Mouse (Mus musculus) lung, postnatal 10 days (tissue): Measurements from ENCODE around the gene Gm3435.
"Not testable (repeated sequence)": the region's sequence is repeated elsewhere in the genome, so short reads cannot be mapped to it uniquely, and the experiment has no call there.

Source experiments
- DNase-seq: peaks from one replicate; pipeline ENCODE4 v3.0.0; 2021

Gene Gm3435

DNA sequence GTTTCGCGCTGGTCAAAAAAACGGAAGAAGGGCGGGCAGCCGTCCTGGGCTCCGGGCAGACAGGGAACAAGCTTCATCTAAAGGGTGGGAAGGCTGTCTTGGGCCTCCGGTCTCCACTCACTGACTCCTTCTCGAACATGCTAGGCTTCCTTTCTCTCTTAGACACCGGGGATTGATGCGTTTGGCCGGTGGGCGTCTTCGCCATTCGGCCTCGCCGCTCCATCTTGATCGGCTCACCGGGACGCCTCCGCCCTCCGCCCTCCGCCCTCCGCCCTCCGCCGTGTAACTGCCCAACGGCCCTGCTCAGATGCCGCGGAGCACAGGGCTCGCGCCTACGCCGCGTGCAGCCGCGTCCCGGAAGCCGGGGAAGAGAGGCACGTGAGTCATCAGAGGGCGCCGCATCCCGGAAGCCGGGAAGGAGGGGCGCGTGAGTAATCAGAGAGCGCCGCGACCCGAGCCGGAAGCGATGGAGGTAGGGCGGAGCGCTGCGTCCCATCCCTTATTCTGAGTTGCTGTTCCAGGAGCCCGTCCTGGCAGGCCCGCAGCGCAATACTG, 31.3 kb downstream of the Gm3435 start, which contains the start of the genes Ermard, Tcte3 and Gm3448:
Gene Ermard, plus strand, starts transcription at position 34 of the 555 bp plus-strand sequence.
Gene Tcte3, minus strand, starts transcription at position 314 of the 555 bp plus-strand sequence.
Gene Gm3448, minus strand, starts transcription at position 363 of the 555 bp plus-strand sequence.
- DNase-seq = peak; percentile 31

DNA sequence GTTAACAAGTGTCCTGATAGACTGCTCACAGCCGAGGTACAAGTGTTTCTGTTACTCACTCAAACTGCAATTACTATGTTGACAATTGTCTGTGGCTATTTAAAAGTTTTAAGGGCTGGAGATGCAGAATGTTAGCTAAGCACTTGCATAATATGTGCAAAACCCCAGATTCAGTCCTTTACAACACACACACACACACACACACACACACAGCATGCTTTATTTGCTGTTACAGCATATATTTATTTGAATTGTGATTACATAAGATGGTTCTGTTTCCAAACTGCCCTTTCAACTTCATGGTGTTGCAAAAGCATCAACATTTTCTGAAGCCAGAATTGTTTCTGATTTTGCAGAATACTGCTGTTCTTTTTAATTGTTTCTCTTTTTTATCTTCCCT, 40.4 kb downstream of the Gm3435 start:
- DNase-seq = not testable (repeated sequence)

DNA sequence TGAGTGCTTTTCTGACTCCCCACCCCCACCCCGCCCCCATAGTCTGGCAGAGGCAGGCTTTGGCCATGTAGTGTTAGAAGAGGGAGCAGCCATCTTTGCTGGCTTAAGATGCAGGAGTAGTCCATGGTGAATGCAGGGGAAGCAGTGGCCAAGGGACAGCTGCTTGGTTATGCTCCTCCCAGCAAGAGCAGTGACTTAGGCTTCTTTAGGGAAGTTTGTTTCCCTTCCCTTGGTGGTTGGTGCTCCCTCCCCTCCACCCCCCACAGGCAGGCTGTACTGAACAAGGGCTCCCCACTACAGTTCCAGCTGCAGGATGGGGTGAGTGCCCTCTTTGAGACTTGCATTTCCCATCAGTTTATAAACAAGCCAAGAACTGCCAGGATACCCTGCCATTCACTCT, 42.8 kb downstream of the Gm3435 start:
- DNase-seq = peak; percentile 3

DNA sequence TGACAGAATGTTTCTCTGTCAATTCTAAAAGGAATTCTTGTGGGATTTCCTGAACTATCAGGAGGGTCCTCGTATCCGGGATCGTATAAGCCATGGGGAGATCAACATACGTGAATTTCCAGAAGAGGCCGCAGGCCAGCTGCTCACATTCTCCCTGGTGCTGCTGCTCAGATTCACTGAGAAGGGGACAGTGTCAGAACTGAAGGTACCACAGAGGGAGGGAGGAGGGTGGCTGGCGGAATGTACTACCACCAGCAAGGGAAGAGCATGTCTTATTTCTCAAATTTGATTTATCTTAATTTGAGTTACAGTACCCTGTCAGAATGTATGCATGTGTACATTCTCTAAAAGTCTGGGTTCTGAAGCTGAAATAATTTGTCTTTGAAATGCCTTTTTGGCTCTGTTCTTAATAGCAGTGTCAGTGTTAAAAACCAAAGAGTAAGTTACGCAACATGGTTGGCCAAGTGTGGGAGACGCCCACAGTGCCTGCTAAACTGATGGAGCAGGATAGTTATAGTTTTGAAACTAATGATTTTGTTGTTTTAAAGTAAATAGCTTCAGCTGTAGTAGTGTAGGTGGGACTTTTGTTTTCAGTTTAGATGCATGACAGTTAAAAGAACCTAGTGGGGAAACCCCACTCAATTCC, 43.3 kb downstream of the Gm3435 start:
- peak; percentile 1 for DNase-seq

DNA sequence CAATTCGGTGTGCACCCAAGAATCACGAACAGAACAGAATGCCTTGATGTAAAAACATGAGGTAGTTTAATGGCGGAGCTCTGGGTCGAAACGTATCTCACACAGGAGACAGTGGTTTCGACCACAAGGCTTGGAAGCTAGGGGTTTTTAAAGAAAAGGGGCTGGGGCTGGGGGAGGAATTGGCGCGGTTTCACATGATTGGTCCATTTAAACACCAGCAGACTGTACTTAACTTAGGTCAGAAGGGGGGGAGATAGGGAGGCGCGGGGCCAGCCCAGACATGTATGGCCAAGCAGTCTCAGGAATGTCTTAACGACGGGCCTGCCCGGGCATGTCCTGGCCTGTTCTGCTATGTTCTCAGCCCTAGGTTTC, 43.8 kb downstream of the Gm3435 start:
- peak; percentile 1 for DNase-seq

DNA sequence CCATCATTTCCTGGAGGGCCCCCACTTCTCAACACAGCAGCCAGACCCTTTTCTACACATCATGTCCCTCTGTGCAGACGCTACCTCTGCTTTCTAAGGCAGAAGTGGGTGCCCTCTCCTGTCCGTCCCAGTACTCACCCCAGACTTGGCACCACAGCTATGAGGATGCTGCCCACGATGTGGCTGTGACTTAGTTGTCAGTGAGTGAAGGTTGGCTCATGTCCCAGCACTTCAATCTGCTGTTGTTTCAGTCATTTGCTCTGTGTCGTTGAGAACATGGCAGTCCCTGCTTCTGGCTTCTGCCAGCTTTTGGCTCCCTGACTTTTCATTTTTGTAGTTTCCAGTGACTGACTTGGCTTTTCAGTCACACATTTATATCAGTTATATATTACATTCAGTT, 45.9 kb downstream of the Gm3435 start:
- DNase-seq = peak; percentile 11

DNA sequence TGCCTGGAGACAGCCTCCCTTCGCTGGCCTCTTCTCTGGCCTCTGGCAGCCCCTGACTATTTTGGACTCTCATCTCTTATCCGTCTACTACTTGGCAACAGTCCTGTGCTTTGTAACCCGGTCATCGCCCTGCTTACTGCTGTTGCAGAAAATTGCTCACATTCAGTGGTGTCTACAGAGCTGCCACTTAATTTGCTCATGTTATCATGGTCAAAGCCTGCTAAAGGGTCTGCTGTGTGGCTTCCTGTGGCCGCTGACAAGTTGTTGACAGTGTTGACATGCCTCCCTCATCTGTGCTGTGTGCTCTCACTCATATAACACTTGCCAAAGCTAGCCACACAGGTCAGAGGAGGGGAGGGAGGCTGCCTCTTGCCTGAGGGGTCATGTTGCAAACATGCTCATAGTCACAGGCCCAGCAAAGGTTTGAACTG, 48.2 kb downstream of the Gm3435 start:
- peak; percentile 59 for DNase-seq

DNA sequence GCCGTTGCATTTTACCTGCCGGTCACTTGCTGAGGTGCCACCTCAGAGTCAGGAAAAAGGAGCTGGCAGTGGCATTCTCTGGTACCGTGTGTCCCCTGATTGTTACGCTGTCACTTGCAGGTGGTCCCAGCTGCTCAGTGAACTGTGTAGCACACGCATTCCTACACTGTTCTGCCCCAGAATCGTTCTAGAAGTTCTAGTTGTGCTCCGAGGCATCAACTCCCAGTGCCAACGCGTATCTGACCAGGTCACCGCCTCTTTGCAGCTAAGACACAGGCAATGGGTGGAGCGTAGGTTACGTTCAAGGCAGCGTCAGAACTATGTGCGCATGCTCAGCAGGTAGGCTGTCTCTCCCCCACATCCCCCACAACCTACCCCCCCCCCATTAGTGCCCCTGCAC, 49.7 kb downstream of the Gm3435 start:
- DNase-seq = peak; percentile 1

DNA sequence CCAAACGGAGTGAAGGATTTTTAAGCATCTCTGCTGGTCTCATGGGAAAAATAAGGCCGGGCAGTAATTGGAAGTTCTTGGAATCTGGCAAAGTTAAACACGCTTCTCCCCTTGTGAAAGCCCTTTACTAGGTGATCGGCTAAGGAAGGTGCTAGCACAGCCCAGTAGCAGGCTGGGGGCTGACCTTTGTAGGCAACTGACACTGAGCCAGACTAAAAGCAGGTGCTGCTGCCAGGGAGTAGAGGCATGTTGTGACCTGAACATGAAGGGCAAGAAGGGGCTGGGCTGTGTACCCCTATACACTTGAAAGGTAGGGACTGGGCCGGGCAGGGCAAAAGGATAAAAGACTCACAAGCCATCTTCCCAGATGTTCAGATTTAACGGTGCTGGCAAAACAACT, 50.4 kb downstream of the Gm3435 start:
- DNase-seq = peak; percentile 0

DNA sequence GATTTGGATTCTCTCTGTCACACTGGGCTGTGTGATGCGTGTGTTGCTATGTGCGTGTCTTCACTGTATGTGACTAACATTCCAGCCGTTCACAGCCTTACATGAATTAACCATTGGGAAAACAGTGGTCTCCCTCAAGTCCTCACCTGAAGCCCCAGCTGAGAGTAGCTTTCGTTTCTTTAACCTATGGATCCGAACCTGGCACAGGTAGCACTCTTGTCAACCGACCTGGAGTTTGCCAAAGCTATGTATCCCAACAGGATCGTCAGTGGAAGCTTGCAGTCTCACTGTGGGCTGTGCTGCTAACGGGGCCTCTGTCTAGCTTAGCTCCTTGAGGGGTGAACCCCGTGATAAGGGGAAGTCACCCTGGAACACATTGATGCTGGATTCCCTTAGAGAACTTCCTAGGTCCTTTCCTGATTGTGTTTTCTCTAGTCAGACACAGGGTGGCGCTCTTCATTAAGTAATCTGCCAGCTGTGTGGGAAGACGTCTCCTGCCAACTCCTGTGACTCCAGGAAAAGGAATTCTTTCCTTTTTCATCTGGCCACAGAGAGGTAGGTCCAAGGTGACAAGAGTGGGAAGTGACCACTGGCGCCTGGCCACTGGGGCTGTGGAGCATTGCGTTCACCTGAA, 55.5 kb downstream of the Gm3435 start:
- DNase-seq = peak; percentile 80

DNA sequence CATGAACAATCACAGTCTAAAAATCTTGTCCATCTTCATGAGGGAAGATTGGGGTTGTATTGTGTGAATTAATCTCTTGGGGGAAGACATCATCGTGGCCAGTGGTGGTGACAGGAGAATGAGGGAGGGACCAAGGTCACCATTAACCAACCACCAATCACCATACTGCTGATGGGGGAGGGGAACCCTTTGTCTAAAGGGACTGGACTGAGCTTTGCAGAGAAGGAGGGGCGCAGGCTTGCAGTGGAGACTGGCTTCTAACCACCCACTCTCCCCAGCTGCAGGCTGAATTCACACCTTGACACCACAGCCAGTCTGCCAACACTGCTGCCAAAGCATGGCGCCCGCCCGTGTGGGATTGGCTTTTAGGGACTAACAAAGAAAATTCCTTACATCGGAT, 56.1 kb downstream of the Gm3435 start:
- DNase-seq = no peak

DNA sequence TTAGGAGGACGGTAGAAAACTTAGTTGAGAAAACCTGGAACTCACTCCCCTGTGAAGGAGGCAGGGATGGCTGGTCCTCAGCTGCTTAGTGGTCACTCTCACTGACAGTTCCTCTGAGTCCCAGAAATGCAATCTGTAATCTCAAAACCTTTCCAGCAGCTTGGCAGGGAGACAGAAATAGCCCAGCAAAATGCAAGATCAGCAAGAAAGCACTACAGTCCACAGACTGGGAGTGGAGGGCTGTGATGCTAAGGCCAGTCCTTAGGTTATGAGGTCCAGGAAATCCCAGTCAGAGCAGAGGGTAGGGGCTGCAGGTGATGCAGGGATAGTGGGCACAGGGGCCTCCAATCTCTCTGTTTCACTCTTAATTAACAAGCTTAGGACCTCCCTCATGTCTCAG, 56.9 kb downstream of the Gm3435 start:
- no peak for DNase-seq

DNA sequence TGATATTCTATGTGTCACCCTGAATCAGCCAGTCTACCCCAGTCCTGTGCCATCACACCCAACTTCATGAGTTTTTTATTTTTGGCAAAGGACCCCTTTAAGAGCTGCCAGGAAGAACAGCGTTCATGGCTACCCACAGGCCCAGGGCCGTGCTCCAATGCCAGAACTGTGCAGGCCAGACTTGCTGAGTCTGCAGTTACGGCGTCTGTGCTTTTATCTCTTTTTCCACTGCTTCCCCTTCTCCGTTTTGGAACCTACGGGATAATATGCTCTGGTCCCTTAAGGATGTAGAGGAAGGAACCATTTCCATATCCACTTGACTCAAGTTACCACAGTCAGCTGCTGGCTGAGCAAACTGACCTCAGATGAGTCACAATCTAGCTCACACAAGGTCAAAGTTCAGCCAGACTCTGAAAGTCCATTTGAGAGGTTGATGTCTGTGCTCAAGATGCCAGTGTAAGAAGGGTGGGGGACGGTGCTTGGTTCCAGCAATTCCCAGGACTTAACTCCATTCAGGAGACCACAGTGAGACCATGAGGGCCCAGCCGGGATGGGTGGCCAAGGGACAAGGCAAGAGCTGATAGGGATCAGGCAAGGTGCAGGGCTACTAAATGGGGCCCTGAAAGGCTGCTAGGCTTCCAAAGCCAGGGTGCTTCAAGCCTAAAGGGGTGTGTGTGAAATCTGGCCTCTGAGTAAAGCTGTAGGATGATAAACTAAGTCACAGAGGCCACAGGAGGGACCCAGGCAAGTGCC, 58.2 kb downstream of the Gm3435 start:
- no peak for DNase-seq

DNA sequence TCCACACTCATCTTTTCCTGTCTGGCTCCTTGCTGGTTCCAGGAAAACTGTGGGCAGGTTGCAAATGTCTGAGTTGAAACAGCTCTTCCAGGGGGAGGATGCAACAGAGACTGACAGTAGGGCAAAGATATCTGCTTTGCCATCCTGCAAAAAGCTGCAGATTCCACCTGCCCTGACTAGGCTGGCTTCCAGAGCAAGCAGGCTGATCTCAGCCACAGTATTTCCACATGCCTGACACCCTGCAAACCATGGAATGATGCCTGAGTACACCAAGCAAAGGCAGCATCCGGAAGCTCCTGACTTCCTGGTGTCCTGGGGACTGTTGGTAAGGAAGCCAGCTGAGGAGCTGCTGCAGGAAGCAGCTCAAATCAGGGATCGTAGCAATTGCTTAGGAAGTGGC, 59.1 kb downstream of the Gm3435 start:
- no peak for DNase-seq
